ENCODE assay signal across 37 mouse cellular contexts in genomic region chr11:52227466-52228226, GRCm38 (mm10). TPM values are rescaled to one million over a fixed set of nuclear protein-coding genes. Genes with fewer than 3 reads are reported as not detected.
DNase-seq lines count a peak whose midpoint lies in the region; ATAC-seq and TF ChIP-seq lines count a peak whose summit lies in the region.
"Had no signal": no experiment of that assay in that cellular context is flagged by ENCODE, and none has a peak within 500 bp of the region (broad histone marks: within the 10 kb centered on the region; RNA-seq: fewer than 3 reads in every experiment).

No protein-coding gene starts in this region.

- H3K27me3 ChIP-seq in embryonic facial prominence, embryonic 14.5 days (replicated peaks; ENCODE audit: control insufficient read depth, insufficient read depth, low read length): no peaks in the 10 kb centered on the region
- H3K27me3 ChIP-seq in embryonic facial prominence, embryonic 10.5 days (replicated peaks; ENCODE audit: low read depth, poor library complexity, severe bottlenecking): 0 out of 2 replicates have a peak, but pooled peaks cover 10% of the 10 kb centered on the region
- no peaks in the 10 kb centered on the region for H3K27me3 ChIP-seq in ES-Bruce4 (ENCODE audit: control insufficient read depth, insufficient read depth, low read length, poor library complexity, severe bottlenecking)
- 0 out of 2 replicates have a peak, but pooled peaks cover 9% of the 10 kb centered on the region for H3K27me3 ChIP-seq in midbrain, embryonic 10.5 days (ENCODE audit: low read depth, poor library complexity, severe bottlenecking)

- no peak for TF ChIP-seq POLR2A in ES-Bruce4 (IDR thresholded peaks at IDR 0.05; ENCODE audit: insufficient read depth, low read length)

- DNase-seq in embryonic facial prominence, embryonic 14.5 days (ENCODE audit: low spot score): no peak
- no peak for DNase-seq in embryonic facial prominence, embryonic 10.5 days (ENCODE audit: low spot score)
- peak; percentile 91 for DNase-seq in ZHBTc4 (ENCODE audit: low read depth, low spot score)
- DNase-seq in adrenal gland, postnatal 25 days: peak; percentile 39
- DNase-seq in midbrain, embryonic 10.5 days (ENCODE audit: low spot score): no peak
- no peak for DNase-seq in layer of hippocampus, adult 2 months (ENCODE audit: low spot score in 2 of 2)
- DNase-seq in frontal cortex, postnatal 10 days (ENCODE audit: low spot score in 2 of 2): no peak
- DNase-seq: cerebellum, adult 2 months; cerebellum, postnatal 14 days; heart, postnatal 10 days; liver, postnatal 0 days; lung, postnatal 36 days; right cerebral cortex, postnatal 4 days had no signal

- H3K36me3 ChIP-seq in embryonic facial prominence, embryonic 14.5 days (ENCODE audit: control insufficient read depth, insufficient read depth, low read length): no peaks in the 10 kb centered on the region
- no peaks in the 10 kb centered on the region for H3K36me3 ChIP-seq in embryonic facial prominence, embryonic 10.5 days (replicated peaks)
- H3K36me3 ChIP-seq in ES-Bruce4 (ENCODE audit: control insufficient read depth, insufficient read depth, low read length, poor library complexity, severe bottlenecking): no peaks in the 10 kb centered on the region
- no peaks in the 10 kb centered on the region for H3K36me3 ChIP-seq in midbrain, embryonic 10.5 days
- H3K36me3 ChIP-seq: heart, embryonic 13.5 days; liver, embryonic 12.5 days; midbrain, embryonic 12.5 days; neural tube, embryonic 13.5 days had no signal

- no peaks in the 10 kb centered on the region for H3K9me3 ChIP-seq in embryonic facial prominence, embryonic 14.5 days (ENCODE audit: control insufficient read depth, low read length)
- H3K9me3 ChIP-seq in embryonic facial prominence, embryonic 10.5 days: no peaks in the 10 kb centered on the region
- no peaks in the 10 kb centered on the region for H3K9me3 ChIP-seq in ES-Bruce4 (replicated peaks; ENCODE audit: control insufficient read depth, insufficient read depth, low read length, poor library complexity, severe bottlenecking)
- no peaks in the 10 kb centered on the region for H3K9me3 ChIP-seq in midbrain, embryonic 10.5 days (replicated peaks)
- H3K9me3 ChIP-seq: forebrain, embryonic 13.5 days; heart, embryonic 13.5 days; liver, embryonic 12.5 days; midbrain, embryonic 12.5 days; neural tube, embryonic 13.5 days had no signal

- 80% methylated on average over 13 of the region's 13 CpGs for WGBS in embryonic facial prominence, embryonic 14.5 days
- 76% methylated on average over 13 of the region's 13 CpGs for WGBS in embryonic facial prominence, embryonic 10.5 days
- WGBS in midbrain, embryonic 10.5 days: 86% methylated on average over 13 of the region's 13 CpGs

- H3K4me1 ChIP-seq in embryonic facial prominence, embryonic 14.5 days (ENCODE audit: control insufficient read depth, insufficient read depth, low read length): peaks cover 5% of the 10 kb centered on the region
- H3K4me1 ChIP-seq in embryonic facial prominence, embryonic 10.5 days: peaks cover 17% of the 10 kb centered on the region
- H3K4me1 ChIP-seq in ES-Bruce4 (ENCODE audit: control insufficient read depth, insufficient read depth, low read length): peaks cover 7% of the 10 kb centered on the region
- peaks cover 10% of the 10 kb centered on the region for H3K4me1 ChIP-seq in midbrain, embryonic 10.5 days

- no peak for ATAC-seq in embryonic facial prominence, embryonic 14.5 days (ENCODE audit: low read depth)
- ATAC-seq: forebrain, embryonic 13.5 days; hindbrain, embryonic 16.5 days; liver, embryonic 12.5 days; liver, postnatal 0 days had no signal

- no peak overlapping the region for H3K4me2 ChIP-seq in embryonic facial prominence, embryonic 14.5 days (ENCODE audit: low read depth, low read length)
- H3K4me2 ChIP-seq: forebrain, embryonic 13.5 days; heart, embryonic 13.5 days; liver, embryonic 12.5 days; midbrain, embryonic 12.5 days; neural tube, embryonic 13.5 days had no signal

- TF ChIP-seq EP300 in ES-Bruce4 (IDR thresholded peaks at IDR 0.05; ENCODE audit: insufficient read depth, low read depth, low read length): 0 out of 2 replicates have a peak, but pooled peaks have one; percentile 38

- no peak overlapping the region for H3K4me3 ChIP-seq in embryonic facial prominence, embryonic 14.5 days (ENCODE audit: low read depth, low read length)
- H3K4me3 ChIP-seq in embryonic facial prominence, embryonic 10.5 days: no peak overlapping the region
- H3K4me3 ChIP-seq in ES-Bruce4 (ENCODE audit: low read depth, low read length): peak overlapping the region; percentile 30
- no peak overlapping the region for H3K4me3 ChIP-seq in midbrain, embryonic 10.5 days
- H3K4me3 ChIP-seq in layer of hippocampus, adult 2 months: no peak overlapping the region
- H3K4me3 ChIP-seq: forebrain, embryonic 13.5 days; heart, embryonic 13.5 days; liver, embryonic 12.5 days; midbrain, embryonic 12.5 days; neural tube, embryonic 13.5 days had no signal

- 0 out of 2 replicates have a peak overlapping the region, but pooled peaks have one; percentile 19 for H3K9ac ChIP-seq in embryonic facial prominence, embryonic 14.5 days (ENCODE audit: low read depth, low read length)
- H3K9ac ChIP-seq in ES-Bruce4 (ENCODE audit: low read depth, poor library complexity, severe bottlenecking): peak overlapping the region; percentile 56; the same call in 1 of the 2 replicates
- H3K9ac ChIP-seq: forebrain, embryonic 13.5 days; heart, embryonic 13.5 days; liver, embryonic 12.5 days; liver, postnatal 0 days; midbrain, embryonic 12.5 days; neural tube, embryonic 13.5 days had no signal

- no peak for TF ChIP-seq CTCF in ES-Bruce4 (IDR thresholded peaks at IDR 0.05; ENCODE audit: low read depth, low read length)
- TF ChIP-seq CTCF in layer of hippocampus, adult 2 months (conservative IDR thresholded peaks at IDR 0.05): no peak

- no peak overlapping the region for H3K27ac ChIP-seq in embryonic facial prominence, embryonic 14.5 days (replicated peaks; ENCODE audit: low read depth, low read length)
- no peak overlapping the region for H3K27ac ChIP-seq in embryonic facial prominence, embryonic 10.5 days (replicated peaks)
- peak overlapping the region; percentile 95 for H3K27ac ChIP-seq in ES-Bruce4 (ENCODE audit: insufficient read depth, low read length)
- no peak overlapping the region for H3K27ac ChIP-seq in midbrain, embryonic 10.5 days (replicated peaks)
- H3K27ac ChIP-seq in layer of hippocampus, adult 2 months: no peak overlapping the region
- H3K27ac ChIP-seq: forebrain, embryonic 13.5 days; heart, embryonic 13.5 days; liver, embryonic 12.5 days; midbrain, embryonic 12.5 days; neural tube, embryonic 13.5 days; stomach, postnatal 0 days had no signal

RNA-seq across cellular contexts. Expression of gene Skp1a, which starts 4.1 kb away (rescaled TPM):
- polyA plus RNA-seq in embryonic facial prominence, embryonic 14.5 days (2014; fragmentation: Nextera tagmentation; extraction: Ambion mirVana): 737 and 739 TPM in 2 replicates
- polyA plus RNA-seq in embryonic facial prominence, embryonic 10.5 days (2016; fragmentation: Nextera tagmentation; extraction: Ambion mirVana): 938 and 966 TPM in 2 replicates
- polyA plus RNA-seq in ES-Bruce4 (2011; ENCODE audit: insufficient read depth, insufficient read length, low read depth, missing spikeins): 589 and 680 TPM in 2 replicates
- 448 and 476 TPM in 2 replicates for total RNA-seq in adrenal gland, postnatal 25 days (2021)
- 916 and 943 TPM in 2 replicates for polyA plus RNA-seq in midbrain, embryonic 10.5 days (2016; fragmentation: Nextera tagmentation; extraction: Ambion mirVana)
- 100 to 1,000 TPM; 456 to 474 TPM for total RNA-seq in layer of hippocampus, adult 2 months (2021)

RNA-seq across cellular contexts. Expression of gene Olfr1371, which starts 13.9 kb away (rescaled TPM):
- polyA plus RNA-seq in embryonic facial prominence, embryonic 14.5 days (2014; fragmentation: Nextera tagmentation; extraction: Ambion mirVana): not detected in 2 replicates
- polyA plus RNA-seq in embryonic facial prominence, embryonic 10.5 days (2016; fragmentation: Nextera tagmentation; extraction: Ambion mirVana): not detected in 2 replicates
- polyA plus RNA-seq in ES-Bruce4 (2011; ENCODE audit: insufficient read depth, insufficient read length, low read depth, missing spikeins): not detected in 2 replicates
- total RNA-seq in adrenal gland, postnatal 25 days (2021): not detected in 2 replicates
- not detected in 2 replicates for polyA plus RNA-seq in midbrain, embryonic 10.5 days (2016; fragmentation: Nextera tagmentation; extraction: Ambion mirVana)
- total RNA-seq in layer of hippocampus, adult 2 months (2021): not detected
- total RNA-seq: adrenal gland, adult 18-20 months; gastrocnemius, adult 8-10 months; gastrocnemius, postnatal 4 days; heart, adult 8-10 months; heart, postnatal 10 days; layer of hippocampus, adult 8-10 months; layer of hippocampus, postnatal 25 days; left cerebral cortex, adult 8-10 months; left cerebral cortex, postnatal 36 days; megakaryocyte, adult 5-6 weeks had no signal
- polyA plus RNA-seq: cerebellum, adult 2 months; cortical plate, adult 2 months; forebrain, embryonic 13.5 days; heart, embryonic 13.5 days; hindbrain, embryonic 11.5 days; hindbrain, embryonic 16.5 days; intestine, embryonic 14.5 days; kidney, embryonic 14.5 days; limb, embryonic 14.5 days; liver, embryonic 12.5 days; liver, postnatal 0 days; lung, embryonic 16.5 days; midbrain, embryonic 12.5 days; neural tube, embryonic 13.5 days; spleen, adult 2 months; stomach, postnatal 0 days had no signal

RNA-seq across cellular contexts. Expression of gene Tcf7, which starts 55.2 kb away (rescaled TPM):
- polyA plus RNA-seq in embryonic facial prominence, embryonic 14.5 days (2014; fragmentation: Nextera tagmentation; extraction: Ambion mirVana): 17.8 and 27.7 TPM in 2 replicates
- polyA plus RNA-seq in embryonic facial prominence, embryonic 10.5 days (2016; fragmentation: Nextera tagmentation; extraction: Ambion mirVana): 11.3 and 13.0 TPM in 2 replicates
- polyA plus RNA-seq in ES-Bruce4 (2011; ENCODE audit: insufficient read depth, insufficient read length, low read depth, missing spikeins): 68.6 and 79.1 TPM in 2 replicates
- 38.8 and 41.3 TPM in 2 replicates for total RNA-seq in adrenal gland, postnatal 25 days (2021)
- 8.0 and 10.6 TPM in 2 replicates for polyA plus RNA-seq in midbrain, embryonic 10.5 days (2016; fragmentation: Nextera tagmentation; extraction: Ambion mirVana)
- total RNA-seq in layer of hippocampus, adult 2 months (2021): 1 to 10 TPM; 2.9 TPM

Comparison
In these comparisons a context has a peak if more than half of its experiments do, and no peak if none do; other contexts are left out.
1. DNase-seq: peak in ZHBTc4 (single experiment) and adrenal gland, postnatal 25 days (single experiment); none in embryonic facial prominence, embryonic 14.5 days (single experiment), embryonic facial prominence, embryonic 10.5 days (single experiment), midbrain, embryonic 10.5 days (single experiment), layer of hippocampus, adult 2 months (0 of 2) and frontal cortex, postnatal 10 days (0 of 2).